Mouse (Mus musculus) liver, postnatal 0 days (tissue): Measurements from ENCODE around the gene Gsdma2.

ENCODE experiments used
- CTCF ChIP-seq: sonication (generic); IDR thresholded peaks from 2 replicates; pipeline ENCODE4 v1.5.1; 2016; ENCODE audit warnings: antibody characterized with exemption, low read depth
- EP300 ChIP-seq: IDR thresholded peaks from 2 replicates; pipeline ENCODE4 v1.6.1; 2016; ENCODE audit warnings: antibody characterized with exemption, low read depth, mild to moderate bottlenecking

DNA sequence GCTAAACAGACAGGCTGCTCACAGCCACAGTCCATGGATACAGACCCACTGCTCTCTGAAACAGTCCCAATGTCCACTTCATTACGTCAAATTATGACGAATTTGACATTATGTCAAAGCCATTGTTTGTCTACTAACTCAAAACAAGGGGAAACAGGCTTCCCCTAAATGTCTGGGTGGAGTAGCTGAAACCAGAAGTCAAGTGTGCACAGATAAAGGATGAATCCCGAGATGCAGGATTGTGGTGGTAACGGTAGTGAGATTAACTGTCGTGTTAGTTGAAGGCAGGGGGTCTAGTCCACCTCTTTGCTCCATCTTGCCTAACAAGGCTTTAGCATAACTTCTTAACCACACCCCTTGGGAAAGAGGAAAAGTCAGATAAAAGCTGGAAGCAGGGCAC lies 25.9 kb downstream of the Gsdma2 start:
- TF ChIP-seq CTCF (no peak), EP300 (no peak)
